Mouse (Mus musculus): ENCODE data around the gene Kif1a. TPM values are rescaled to one million over a fixed set of nuclear protein-coding genes. Genes with fewer than 3 reads are reported as not detected.

The Kif1a gene
- polyA plus RNA-seq, 1 experiment from 2014 or later = 7.7 TPM

GRCm38 (mm10) chr1:93029387-93029786 is 72.4 kb downstream of the Kif1a start:
- Histone ChIP-seq H3K4me2 (replicated peaks; ENCODE audit: low read depth) (no peak overlapping the region), H3K27me3 (ENCODE audit: control insufficient read depth, insufficient read depth, low read length) (no peaks in the 10 kb centered on the region), H3K4me3 (ENCODE audit: low read depth, low read length) (no peak overlapping the region), H3K9ac (ENCODE audit: low read length) (no peak overlapping the region), H3K4me1 (replicated peaks; ENCODE audit: control insufficient read depth, insufficient read depth) (no peaks in the 10 kb centered on the region), H3K36me3 (ENCODE audit: control insufficient read depth, insufficient read depth, low read length) (no peaks in the 10 kb centered on the region), H3K27ac (replicated peaks) (no peak overlapping the region), H3K9me3 (ENCODE audit: control insufficient read depth, low read length) (no peaks in the 10 kb centered on the region)
- DNase-seq (ENCODE audit: low spot score) = no peak
- WGBS = 93% methylated on average over 10 of the region's 10 CpGs
- ATAC-seq (ENCODE audit: low FRiP score, low TSS enrichment) = no peak
- no peak for TF ChIP-seq EP300 (optimal IDR thresholded peaks at IDR 0.05)
- peak; percentile 27; the same call in 1 of the 2 replicates for TF ChIP-seq CTCF (IDR thresholded peaks at IDR 0.05; ENCODE audit: low read depth)

- Histone ChIP-seq H3K9ac (ENCODE audit: low read length) (no peak overlapping the region), H3K27ac (replicated peaks) (no peak overlapping the region), H3K36me3 (ENCODE audit: control insufficient read depth, insufficient read depth, low read length) (no peaks in the 10 kb centered on the region), H3K4me2 (replicated peaks; ENCODE audit: low read depth) (no peak overlapping the region), H3K27me3 (ENCODE audit: control insufficient read depth, insufficient read depth, low read length) (no peaks in the 10 kb centered on the region), H3K9me3 (ENCODE audit: control insufficient read depth, low read length) (no peaks in the 10 kb centered on the region), H3K4me3 (ENCODE audit: low read depth, low read length) (no peak overlapping the region), H3K4me1 (replicated peaks; ENCODE audit: control insufficient read depth, insufficient read depth) (no peaks in the 10 kb centered on the region)
- no peak for DNase-seq (ENCODE audit: low spot score)
- no peak for TF ChIP-seq EP300 (optimal IDR thresholded peaks at IDR 0.05)
- TF ChIP-seq CTCF (IDR thresholded peaks at IDR 0.05; ENCODE audit: low read depth) = no peak
- 89% methylated on average over 8 of the region's 8 CpGs for WGBS
- ATAC-seq (ENCODE audit: low FRiP score, low TSS enrichment) = no peak
Observed at GRCm38 (mm10) chr1:93026600-93026999, 75.2 kb downstream of the Kif1a start.

DNA sequence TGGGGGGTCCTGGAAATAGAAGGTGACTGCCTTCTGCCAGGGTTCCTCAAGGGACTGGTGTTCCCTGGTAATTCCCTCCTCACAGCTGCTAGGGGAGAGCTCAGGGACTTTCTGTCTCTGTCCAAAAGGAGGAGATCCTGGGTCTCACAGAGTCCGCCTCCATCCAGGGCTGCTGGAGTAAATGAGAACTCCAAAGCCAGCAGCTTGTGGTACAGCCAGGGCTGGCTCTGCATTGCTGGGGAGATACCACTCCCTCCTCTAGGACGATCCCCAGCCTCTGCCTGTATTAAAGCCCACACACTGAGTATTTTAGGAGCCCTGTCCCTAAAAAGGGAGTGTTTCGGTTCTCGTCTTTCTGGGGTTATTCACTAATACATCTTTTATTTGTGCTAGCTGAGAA is 81.1 kb downstream of the Kif1a start:
- TF ChIP-seq CTCF (IDR thresholded peaks at IDR 0.05; ENCODE audit: low read depth) (no peak), EP300 (optimal IDR thresholded peaks at IDR 0.05) (no peak)
- no peaks in the 10 kb centered on the region for H3K27me3 ChIP-seq (ENCODE audit: control insufficient read depth, insufficient read depth, low read length)

GRCm38 (mm10) chr1:93018716-93019115 is 83.0 kb downstream of the Kif1a start:
- DNase-seq (ENCODE audit: low spot score) = no peak
- H3K4me3 ChIP-seq (ENCODE audit: low read depth, low read length) = no peak overlapping the region
- 87% methylated on average over 10 of the region's 10 CpGs for WGBS
- H3K9me3 ChIP-seq (ENCODE audit: control insufficient read depth, low read length) = no peaks in the 10 kb centered on the region
- H3K4me2 ChIP-seq (replicated peaks; ENCODE audit: low read depth) = no peak overlapping the region
- no peak for ATAC-seq (ENCODE audit: low FRiP score, low TSS enrichment)
- H3K4me1 ChIP-seq (replicated peaks; ENCODE audit: control insufficient read depth, insufficient read depth) = no peaks in the 10 kb centered on the region
- no peaks in the 10 kb centered on the region for H3K27me3 ChIP-seq (ENCODE audit: control insufficient read depth, insufficient read depth, low read length)
- H3K9ac ChIP-seq (ENCODE audit: low read length) = no peak overlapping the region; the same call in 1 of the 2 replicates
- no peaks in the 10 kb centered on the region for H3K36me3 ChIP-seq (ENCODE audit: control insufficient read depth, insufficient read depth, low read length)
- TF ChIP-seq CTCF (IDR thresholded peaks at IDR 0.05; ENCODE audit: low read depth) (no peak), EP300 (optimal IDR thresholded peaks at IDR 0.05) (no peak)
- no peak overlapping the region for H3K27ac ChIP-seq (replicated peaks)

More for the DNA sequence above, 81.1 kb downstream of the Kif1a start:
- Histone ChIP-seq H3K4me2 (replicated peaks; ENCODE audit: low read depth) (no peak overlapping the region), H3K27ac (replicated peaks) (no peak overlapping the region), H3K4me1 (replicated peaks; ENCODE audit: control insufficient read depth, insufficient read depth) (no peaks in the 10 kb centered on the region), H3K4me3 (ENCODE audit: low read depth, low read length) (no peak overlapping the region), H3K9me3 (ENCODE audit: control insufficient read depth, low read length) (no peaks in the 10 kb centered on the region), H3K9ac (ENCODE audit: low read length) (no peak overlapping the region), H3K36me3 (ENCODE audit: control insufficient read depth, insufficient read depth, low read length) (no peaks in the 10 kb centered on the region)
- WGBS = 67% methylated on average over 4 of the region's 4 CpGs
- DNase-seq (ENCODE audit: low spot score) (no peak), ATAC-seq (ENCODE audit: low FRiP score, low TSS enrichment) (no peak)

DNA sequence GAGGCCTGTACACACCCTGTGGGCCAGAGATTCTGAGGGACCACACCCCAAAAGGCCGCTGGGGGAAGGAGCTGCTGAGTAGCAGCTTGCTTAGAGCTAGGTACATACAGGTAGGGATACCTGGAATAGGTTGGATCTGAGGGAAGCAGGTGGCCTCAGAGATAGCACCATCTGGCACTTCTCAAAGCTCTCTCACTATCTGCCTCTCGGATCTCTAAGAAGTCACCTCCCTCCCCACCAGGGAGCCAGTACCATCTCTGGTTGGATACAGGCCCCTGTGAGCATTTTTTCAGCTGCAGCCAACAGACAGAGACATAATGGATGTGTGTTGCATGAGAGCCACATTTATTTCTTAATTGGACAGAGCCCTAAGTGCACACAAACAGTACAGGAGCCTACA is 86.6 kb downstream of the Kif1a start:
- Histone ChIP-seq H3K4me1 (replicated peaks; ENCODE audit: control insufficient read depth, insufficient read depth) (no peaks in the 10 kb centered on the region), H3K9me3 (ENCODE audit: control insufficient read depth, low read length) (no peaks in the 10 kb centered on the region), H3K27me3 (ENCODE audit: control insufficient read depth, insufficient read depth, low read length) (no peaks in the 10 kb centered on the region), H3K9ac (ENCODE audit: low read length) (no peak overlapping the region), H3K4me3 (ENCODE audit: low read depth, low read length) (no peak overlapping the region), H3K27ac (replicated peaks) (no peak overlapping the region), H3K4me2 (replicated peaks; ENCODE audit: low read depth) (no peak overlapping the region), H3K36me3 (ENCODE audit: control insufficient read depth, insufficient read depth, low read length) (no peaks in the 10 kb centered on the region)
- WGBS = 50% methylated on average over 2 of the region's 2 CpGs
- TF ChIP-seq CTCF (IDR thresholded peaks at IDR 0.05; ENCODE audit: low read depth) = no peak
- no peak for TF ChIP-seq EP300 (optimal IDR thresholded peaks at IDR 0.05)
- DNase-seq (ENCODE audit: low spot score) (no peak), ATAC-seq (ENCODE audit: low FRiP score, low TSS enrichment) (no peak)

- Histone ChIP-seq H3K4me1 (replicated peaks; ENCODE audit: control insufficient read depth, insufficient read depth) (no peaks in the 10 kb centered on the region), H3K4me2 (replicated peaks; ENCODE audit: low read depth) (no peak overlapping the region), H3K27me3 (ENCODE audit: control insufficient read depth, insufficient read depth, low read length) (no peaks in the 10 kb centered on the region), H3K27ac (replicated peaks) (no peak overlapping the region), H3K9me3 (ENCODE audit: control insufficient read depth, low read length) (no peaks in the 10 kb centered on the region), H3K36me3 (ENCODE audit: control insufficient read depth, insufficient read depth, low read length) (no peaks in the 10 kb centered on the region), H3K4me3 (ENCODE audit: low read depth, low read length) (no peak overlapping the region), H3K9ac (ENCODE audit: low read length) (no peak overlapping the region)
- peak; percentile 59 for ATAC-seq (ENCODE audit: low FRiP score, low TSS enrichment)
- DNase-seq (ENCODE audit: low spot score) = peak; percentile 77
- no peak for TF ChIP-seq EP300 (optimal IDR thresholded peaks at IDR 0.05)
- peak; percentile 92 for TF ChIP-seq CTCF (IDR thresholded peaks at IDR 0.05; ENCODE audit: low read depth)
Observed at GRCm38 (mm10) chr1:93014460-93014859, 87.3 kb downstream of the Kif1a start.

All from stomach, postnatal 0 days (tissue).